Mouse (Mus musculus) liver, embryonic 14.5 days (tissue): ENCODE data around the gene Traf5.

ENCODE experiments used
- CTCF ChIP-seq: IDR thresholded peaks from 2 replicates; pipeline ENCODE4 v1.5.1; 2016; ENCODE audit warnings: antibody characterized with exemption, low read depth, control low read depth
- EP300 ChIP-seq: IDR thresholded peaks from 2 replicates; pipeline ENCODE4 v1.6.1; 2016; ENCODE audit warnings: antibody characterized with exemption, low read depth

GRCm38 (mm10) chr1:192068188-192068587 lies 24.2 kb downstream of the Traf5 start:
- TF ChIP-seq EP300 (no peak), CTCF (no peak)
